Comparison of ENCODE assay signal across 10 mouse cellular contexts in the genomic region with DNA sequence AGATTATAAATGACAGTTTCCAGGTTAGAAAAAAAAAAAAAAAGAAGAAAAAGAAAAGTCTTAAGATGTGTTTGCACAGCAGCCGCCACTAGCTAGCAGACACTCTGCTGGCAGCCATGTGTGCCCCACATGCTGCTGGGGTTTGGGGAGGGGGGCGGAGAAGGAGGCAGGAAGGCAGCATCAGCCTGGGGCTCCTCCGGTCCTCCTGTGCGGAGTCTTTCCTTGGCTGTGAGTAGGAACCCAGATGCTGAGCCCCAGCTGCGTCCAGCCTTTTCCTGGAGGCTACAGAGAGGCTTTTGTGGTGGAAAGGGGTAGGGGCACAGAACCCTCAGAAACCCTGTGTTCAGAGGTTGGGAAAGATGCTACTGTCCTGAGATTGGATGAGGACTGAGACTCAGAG.
DNase-seq lines count a peak whose midpoint lies in the region; ATAC-seq and TF ChIP-seq lines count a peak whose summit lies in the region.
"Had no signal": no experiment of that assay in that cellular context is flagged by ENCODE, and none has a peak within 500 bp of the region (broad histone marks: within the 10 kb centered on the region; RNA-seq: fewer than 3 reads in every experiment).

No protein-coding gene starts in this region.

- peak overlapping the region; percentile 78 for H3K27ac ChIP-seq in hindbrain, embryonic 10.5 days
- peak overlapping the region; percentile 82 for H3K27ac ChIP-seq in olfactory bulb, adult 2 months (ENCODE audit: insufficient read depth, low read depth, low read length)
- H3K27ac ChIP-seq: kidney, postnatal 0 days had no signal

- ATAC-seq in erythroblast, adult 5-6 weeks (replicated peaks; ENCODE audit: low FRiP score, poor library complexity, severe bottlenecking), result no peak

- no peaks in the 10 kb centered on the region for H3K36me3 ChIP-seq in hindbrain, embryonic 10.5 days

- TF ChIP-seq CTCF in olfactory bulb, adult 2 months (IDR thresholded peaks at IDR 0.05; ENCODE audit: insufficient read depth, low read depth, low read length), result no peak

- H3K27me3 ChIP-seq in hindbrain, embryonic 10.5 days (ENCODE audit: insufficient read depth, poor library complexity, severe bottlenecking), result peaks cover 28% of the 10 kb centered on the region

- TF ChIP-seq POLR2A in olfactory bulb, adult 2 months (IDR thresholded peaks at IDR 0.05; ENCODE audit: insufficient read depth, low read depth, low read length), result no peak

- peaks cover 40% of the 10 kb centered on the region for H3K4me1 ChIP-seq in hindbrain, embryonic 10.5 days (replicated peaks)
- peaks cover 32% of the 10 kb centered on the region for H3K4me1 ChIP-seq in olfactory bulb, adult 2 months (ENCODE audit: control insufficient read depth, insufficient read depth, low read length)

- no peak overlapping the region for H3K4me3 ChIP-seq in hindbrain, embryonic 10.5 days
- H3K4me3 ChIP-seq in olfactory bulb, adult 2 months (ENCODE audit: insufficient read depth, low read depth, low read length), result no peak overlapping the region

- no peaks in the 10 kb centered on the region for H3K9me3 ChIP-seq in hindbrain, embryonic 10.5 days

- peak; percentile 11 for DNase-seq in right cerebral cortex, postnatal 14 days
- DNase-seq in right cerebral cortex, adult 2 months (ENCODE audit: low spot score in 2 of 2), result no peak
- DNase-seq in hindbrain, embryonic 10.5 days (ENCODE audit: low spot score), result peak; percentile 65
- DNase-seq in mesoderm, embryonic 11.5 days (ENCODE audit: low read depth, low spot score), result peak; percentile 75
- DNase-seq in adrenal gland, postnatal 25 days, result no peak
- DNase-seq in layer of hippocampus, adult 11-12 months (ENCODE audit: low spot score), result no peak
- DNase-seq: cerebellum, postnatal 25 days had no signal

- 11% methylated on average over 5 of the region's 5 CpGs for WGBS in hindbrain, embryonic 10.5 days
- WGBS in olfactory bulb, adult 2 months, result 41% methylated on average over 5 of the region's 5 CpGs

Comparison
In these comparisons a context has a peak if more than half of its experiments do, and no peak if none do; other contexts are left out.
1. DNase-seq: peak in right cerebral cortex, postnatal 14 days (single experiment), hindbrain, embryonic 10.5 days (single experiment) and mesoderm, embryonic 11.5 days (single experiment); none in right cerebral cortex, adult 2 months (0 of 2), adrenal gland, postnatal 25 days (single experiment) and layer of hippocampus, adult 11-12 months (single experiment).